Mouse (Mus musculus): ENCODE measurements at regions not wholly inside any gene's neighbourhood (a gene's known extent, or its start where the extent isn't known, plus 50 kb on each side); places are given as distances from the start of the nearest gene placed in this dataset.
"Not testable (repeated sequence)": the region's sequence is repeated elsewhere in the genome, so short reads cannot be mapped to it uniquely, and the experiment has no call there.

DNA sequence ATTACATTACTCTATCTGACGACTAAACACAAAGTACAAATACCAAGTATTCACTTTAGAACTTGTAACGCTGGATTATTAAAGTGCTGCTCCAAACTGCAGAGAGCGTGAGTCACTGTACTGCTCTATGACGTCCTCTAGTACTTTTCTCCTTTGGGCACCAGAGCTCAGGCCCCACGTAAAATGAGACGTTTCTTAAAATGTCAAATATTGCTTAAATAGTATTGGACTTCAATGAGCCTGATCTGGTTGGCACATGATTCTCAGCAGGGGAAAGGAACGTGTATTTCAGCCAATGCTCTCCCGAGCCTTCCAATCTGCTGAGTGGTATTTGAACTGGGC lies 175.8 kb upstream of the Klf14 start:
- no peak for DNase-seq

GRCm38 (mm10) chr6:31135580-31135979 lies 176.7 kb upstream of the Klf14 start:
- DNase-seq, result no peak

GRCm38 (mm10) chr6:31136895-31137294 lies 178.0 kb upstream of the Klf14 start:
- peak; percentile 78 for DNase-seq

DNA sequence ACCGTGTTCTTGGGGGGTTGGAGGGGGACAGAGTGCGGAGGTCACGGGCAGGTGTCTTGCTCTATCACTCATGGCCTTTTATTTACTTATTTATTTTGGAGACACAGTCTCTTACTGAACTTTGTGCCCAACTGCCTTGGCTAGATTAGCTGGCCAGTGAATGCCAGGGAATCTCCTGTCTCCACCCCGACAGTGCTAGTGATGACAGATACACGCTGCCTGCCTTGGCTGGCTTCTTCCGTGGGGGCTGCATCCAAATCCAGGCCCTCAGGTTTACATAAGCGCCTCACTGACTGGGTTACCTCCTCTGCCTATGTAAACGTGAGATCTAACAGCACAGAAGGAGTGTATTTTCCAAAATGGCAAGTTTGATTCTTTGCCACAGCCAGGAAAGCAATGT lies 178.5 kb upstream of the Klf14 start:
- no peak for DNase-seq

GRCm38 (mm10) chr6:31140000-31140399 lies 181.1 kb upstream of the Klf14 start:
- no peak for DNase-seq

- DNase-seq, result no peak
These were observed 181.7 kb upstream of the Klf14 start for GRCm38 (mm10) chr6:31140593-31140992.

DNA sequence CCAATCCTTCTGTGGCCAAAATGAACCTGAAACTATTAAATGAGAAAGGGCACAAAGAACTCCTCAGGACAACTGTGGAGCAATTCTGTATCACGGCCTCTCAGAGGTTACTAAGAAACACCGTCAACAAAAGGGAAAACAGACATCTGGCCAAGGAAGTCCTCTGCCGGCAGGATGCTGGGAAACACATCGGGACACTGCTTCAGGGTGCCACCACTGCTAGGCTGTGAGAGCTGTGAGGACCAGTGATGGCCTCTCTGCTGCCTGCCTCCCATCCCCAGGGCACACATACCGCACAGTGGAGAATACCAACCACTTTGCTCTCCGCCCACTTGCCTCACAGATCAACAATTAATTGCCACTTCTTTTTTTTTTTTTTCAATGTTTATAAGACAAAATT lies 182.6 kb upstream of the Klf14 start:
- DNase-seq, result peak; percentile 50

GRCm38 (mm10) chr6:31142479-31143007 lies 183.7 kb upstream of the Klf14 start:
- DNase-seq, result not testable (repeated sequence)

DNA sequence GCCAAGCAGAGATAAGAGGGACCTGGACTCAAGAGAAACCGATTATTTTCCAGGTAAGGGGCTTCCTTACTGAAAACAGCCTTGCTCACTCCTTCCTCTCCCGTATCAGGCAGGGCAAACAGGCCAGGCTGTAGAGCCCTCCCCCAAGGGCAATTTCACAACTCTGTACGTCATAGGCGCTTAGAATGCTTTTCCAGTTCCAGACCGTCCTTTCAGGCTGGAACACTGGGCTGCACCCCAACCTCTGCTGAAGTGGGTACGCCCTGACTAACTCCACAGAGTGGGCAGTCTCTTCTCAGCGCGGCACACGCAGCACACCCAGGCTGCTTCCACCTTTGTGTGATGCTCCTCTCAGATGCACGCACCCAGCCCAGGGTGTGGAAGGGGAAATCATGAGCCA lies 186.8 kb upstream of the Klf14 start:
- peak; percentile 87 for DNase-seq

DNA sequence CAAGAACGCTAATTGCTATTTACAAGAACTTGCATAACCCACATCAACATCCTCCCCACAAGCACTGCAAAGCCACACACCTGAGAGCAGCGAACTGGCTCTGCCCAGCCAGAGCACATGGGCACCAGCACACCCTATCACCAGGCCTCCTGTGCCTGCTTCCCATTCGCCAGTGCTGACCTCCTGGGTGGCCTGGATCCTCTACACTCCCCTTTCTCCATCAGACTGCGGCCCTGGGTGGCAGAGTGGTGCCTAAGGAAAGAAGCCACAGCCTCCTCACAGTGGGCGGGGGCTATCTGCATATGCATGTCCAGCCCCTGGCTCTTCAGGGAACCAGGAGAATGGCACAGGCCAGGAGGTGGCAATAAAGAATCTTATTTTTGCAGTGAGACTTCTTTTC lies 187.9 kb upstream of the Klf14 start:
- peak; percentile 40 for DNase-seq

DNA sequence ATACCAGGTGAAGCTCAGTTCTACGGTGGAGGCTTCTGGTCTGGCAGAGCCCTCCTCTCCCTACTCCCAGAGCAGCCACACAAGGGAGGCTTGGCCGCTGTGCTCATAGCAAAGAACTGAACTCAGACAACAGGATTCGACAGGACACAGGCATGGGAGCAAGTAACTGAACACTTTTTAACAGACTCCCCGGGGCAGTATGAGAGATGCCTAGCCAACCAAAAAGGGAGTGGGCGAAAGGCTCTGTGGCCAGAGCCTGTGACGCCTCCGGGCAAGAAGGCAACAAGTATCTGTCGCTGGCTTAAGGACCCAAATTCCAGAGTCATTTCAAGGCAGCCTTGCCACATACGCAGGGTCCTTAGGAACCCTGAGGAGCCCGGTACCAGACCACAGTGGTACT lies 188.8 kb upstream of the Klf14 start:
- no peak for DNase-seq

DNA sequence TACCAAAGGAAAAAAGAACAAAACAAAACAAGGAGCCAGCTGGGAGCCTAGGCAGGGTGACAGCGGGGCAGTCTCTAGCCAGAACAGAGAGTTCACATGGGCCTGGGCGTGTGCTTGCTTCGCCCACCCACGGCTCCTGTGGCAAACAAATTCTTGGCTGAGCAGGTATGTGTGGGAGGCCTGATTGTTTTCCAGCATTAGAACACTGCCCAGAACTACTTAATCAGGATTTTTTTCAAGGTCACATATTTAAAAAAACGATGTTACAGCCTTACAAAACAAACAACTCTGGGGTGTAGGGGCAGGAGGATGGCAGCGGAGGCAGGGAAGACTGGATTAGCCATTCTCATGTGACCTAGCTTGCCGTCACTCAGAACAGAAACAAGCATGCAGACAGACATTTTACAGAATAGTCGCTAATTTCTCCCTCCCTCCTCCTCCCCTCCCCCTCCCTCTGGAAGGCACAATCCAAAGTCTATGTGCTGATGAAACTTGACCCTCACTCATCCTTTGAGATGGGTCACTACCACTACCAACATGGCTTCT lies 189.5 kb upstream of the Klf14 start:
- peak; percentile 74 for DNase-seq

GRCm38 (mm10) chr6:31149164-31149563 lies 190.3 kb upstream of the Klf14 start:
- DNase-seq, result peak; percentile 64

DNA sequence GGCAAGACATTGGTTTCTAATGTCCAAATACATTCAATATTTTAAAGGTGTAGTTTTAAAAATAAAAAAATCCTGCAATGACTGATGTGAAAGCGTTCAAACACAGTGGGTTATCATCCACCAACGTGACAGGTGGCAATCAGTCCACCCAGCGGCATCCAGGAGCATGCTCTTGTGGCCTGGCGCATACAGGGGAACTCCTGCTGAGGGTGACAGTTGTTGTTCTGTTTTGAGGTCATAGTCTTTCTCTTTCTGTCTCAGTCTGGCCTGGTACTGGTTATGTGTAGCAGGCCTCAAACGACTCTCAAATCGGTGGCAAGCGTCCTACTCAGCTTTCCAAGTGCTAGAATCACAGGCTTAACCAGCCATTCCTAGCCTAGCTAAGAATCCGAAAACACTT lies 191.5 kb upstream of the Klf14 start:
- DNase-seq, result no peak

GRCm38 (mm10) chr6:31155857-31156256 lies 197.0 kb upstream of the Klf14 start:
- peak; percentile 72 for DNase-seq

- DNase-seq, result no peak
These were observed 198.1 kb upstream of the Klf14 start for GRCm38 (mm10) chr6:31156999-31157398.

DNA sequence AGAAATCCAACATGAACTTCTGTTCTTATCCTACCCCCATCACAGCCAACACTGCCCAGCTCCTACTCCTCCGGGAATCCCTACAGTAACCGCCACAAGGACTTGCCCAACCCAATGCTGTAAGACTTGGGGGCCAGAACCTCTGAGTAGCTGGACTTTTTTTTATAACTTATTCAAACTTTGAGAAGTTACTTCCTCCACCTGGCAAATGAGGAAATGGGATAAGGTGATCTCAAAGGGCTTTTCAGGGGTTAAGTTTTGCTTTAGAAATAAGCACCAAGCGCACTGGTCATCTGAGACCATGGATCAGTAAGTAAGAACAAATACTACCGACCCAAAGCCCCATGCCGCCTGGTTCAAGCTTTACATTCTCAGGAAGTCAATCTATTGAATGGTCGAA lies 198.6 kb upstream of the Klf14 start:
- no peak for DNase-seq

DNA sequence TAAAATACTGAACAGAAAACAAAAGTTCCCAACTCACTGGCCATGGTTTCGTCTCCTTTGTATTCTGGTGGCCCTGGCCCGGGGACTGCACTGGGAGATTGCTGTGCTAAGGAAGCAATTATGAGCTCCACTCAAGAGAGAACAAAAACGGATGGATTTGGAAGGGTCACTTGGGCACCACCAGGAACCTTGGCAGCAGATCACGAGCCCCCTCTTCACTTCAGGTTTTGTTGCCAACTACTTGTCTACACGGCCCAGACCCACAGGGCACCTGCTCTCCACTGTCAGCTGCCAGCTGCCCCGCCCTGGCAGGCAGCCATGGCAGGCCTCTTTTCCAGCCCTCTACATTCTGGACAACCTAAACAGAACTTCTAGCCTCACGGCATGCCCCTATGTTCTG lies 199.8 kb upstream of the Klf14 start:
- peak; percentile 72 for DNase-seq

DNA sequence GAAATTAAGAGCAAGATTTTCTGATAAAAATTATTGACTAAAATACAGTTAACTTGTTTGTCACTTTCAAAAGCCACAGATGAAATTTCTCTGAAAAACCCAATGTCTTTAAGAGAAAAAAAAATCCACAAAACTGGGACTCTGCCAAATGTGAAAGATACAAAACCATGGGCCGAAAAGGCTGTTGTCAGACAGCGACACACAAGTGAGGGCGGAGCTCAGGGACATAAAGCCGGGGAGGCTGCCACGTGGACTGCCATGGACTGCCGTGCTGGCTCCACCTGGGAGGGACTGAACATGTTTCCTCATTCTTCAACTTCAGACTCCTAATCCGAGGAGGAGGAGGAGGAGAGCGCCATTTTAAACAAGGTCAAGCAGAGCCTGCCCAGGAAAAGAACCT lies 200.4 kb upstream of the Klf14 start:
- DNase-seq, result peak; percentile 61

GRCm38 (mm10) chr6:31159935-31160670 lies 201.2 kb upstream of the Klf14 start:
- DNase-seq, result no peak

GRCm38 (mm10) chr6:31161445-31162340 lies 202.8 kb upstream of the Klf14 start:
- DNase-seq, result peak; percentile 52

GRCm38 (mm10) chr6:31165011-31165410 lies 206.1 kb upstream of the Klf14 start:
- DNase-seq, result no peak

DNA sequence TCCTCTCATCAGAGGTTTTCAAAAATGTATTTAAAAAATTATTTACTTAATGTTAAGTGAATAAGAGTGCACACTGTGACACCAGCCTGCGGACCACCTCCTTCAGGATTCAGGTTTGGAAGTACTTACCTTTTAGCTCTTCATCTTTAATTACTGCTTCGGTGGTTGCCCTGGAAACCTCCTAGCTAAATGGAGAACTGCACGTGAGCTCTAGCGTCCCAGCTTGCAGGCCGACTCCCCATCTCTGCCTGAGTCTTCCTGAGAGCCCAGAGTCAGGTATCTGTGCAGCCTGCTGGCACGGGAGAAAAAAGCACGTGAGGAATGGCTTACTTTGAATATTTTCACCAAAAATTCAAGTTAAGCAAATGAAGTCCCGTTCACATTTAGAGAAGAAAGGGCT lies 207.5 kb upstream of the Klf14 start:
- DNase-seq, result no peak

DNA sequence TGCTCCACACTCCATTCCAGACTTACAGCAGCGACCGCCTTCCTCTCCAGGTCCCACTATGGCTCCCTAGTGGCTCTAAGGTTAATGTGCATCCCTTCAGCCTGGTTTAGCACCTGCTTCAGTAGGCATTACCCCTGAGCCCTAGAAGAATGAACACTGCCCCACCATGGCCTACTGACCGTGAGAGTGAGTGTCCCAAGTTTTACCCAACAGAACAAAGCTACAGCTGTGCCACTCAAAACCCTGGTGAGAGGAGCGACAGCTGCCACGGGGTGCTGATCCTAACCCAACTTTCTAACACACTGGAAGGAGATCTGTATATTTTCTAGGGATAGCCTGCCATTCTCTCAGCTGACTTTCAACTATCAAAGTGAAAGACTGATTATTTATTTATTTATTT lies 208.9 kb upstream of the Klf14 start:
- no peak for DNase-seq

All from lung, postnatal 36 days (tissue).